Mouse (Mus musculus) erythroid progenitor cell, adult 5-6 weeks (primary cell): Measurements from ENCODE around the gene Vsig2. TPM values are rescaled to one million over a fixed set of nuclear protein-coding genes. Genes with fewer than 3 reads are reported as not detected.

Source experiments
- ATAC-seq: replicated peaks from 2 replicates; pipeline ENCODE4 v1.8.0; 2016; ENCODE audit warnings: moderate number of reproducible peaks, mild to moderate bottlenecking, moderate TSS enrichment, inconsistent platforms; ENCODE audit not compliant: poor library complexity, low FRiP score, severe bottlenecking
- total RNA-seq, 2 experiments: library from RNA; stranded (forward) in 1 of 2; stranded (reverse) in 1 of 2; fragments of 150-400 nt in 1 of 2; fragments of 186-747, 209-891 nt in 1 of 2; gene quantifications; 2 replicates each; pipeline versions ENCODE4 v1.2.3 to v1.2.4; 2015 to 2017; ENCODE audit warnings: low replicate concordance in 2 of 2

The Vsig2 gene
- total RNA-seq (2015; ENCODE audit: low replicate concordance) (not detected in 2 replicates), total RNA-seq (2017; ENCODE audit: low replicate concordance) (not detected in 2 replicates)

GRCm38 (mm10) chr9:37539170-37540025 is at the start of gene Vsig2:
Gene Vsig2, plus strand, starts transcription at chr9:37539255.
- ATAC-seq: no peak

- ATAC-seq: peak; percentile 39; the same call in 1 of the 2 replicates
These were observed 49.5 kb upstream of the Vsig2 start for GRCm38 (mm10) chr9:37489446-37490120.

GRCm38 (mm10) chr9:37495761-37496160 is 43.3 kb upstream of the Vsig2 start:
- no peak for ATAC-seq

- no peak for ATAC-seq
These were observed 42.7 kb upstream of the Vsig2 start for GRCm38 (mm10) chr9:37496325-37496724.

- ATAC-seq: no peak
These were observed 38.9 kb upstream of the Vsig2 start for GRCm38 (mm10) chr9:37500201-37500600.

GRCm38 (mm10) chr9:37501170-37501569 is 37.9 kb upstream of the Vsig2 start:
- ATAC-seq: no peak

GRCm38 (mm10) chr9:37504348-37504747 is 34.7 kb upstream of the Vsig2 start:
- no peak for ATAC-seq

- ATAC-seq: no peak
These were observed 33.0 kb upstream of the Vsig2 start for GRCm38 (mm10) chr9:37506023-37506422.

GRCm38 (mm10) chr9:37512097-37512496 is 27.0 kb upstream of the Vsig2 start:
- ATAC-seq: no peak

- ATAC-seq: no peak
These were observed 24.6 kb upstream of the Vsig2 start for GRCm38 (mm10) chr9:37514456-37514855.

- ATAC-seq: no peak
These were observed 21.6 kb upstream of the Vsig2 start for GRCm38 (mm10) chr9:37517467-37517866.

GRCm38 (mm10) chr9:37518991-37519390 is 20.1 kb upstream of the Vsig2 start:
- no peak for ATAC-seq

GRCm38 (mm10) chr9:37519995-37520394 is 19.1 kb upstream of the Vsig2 start:
- no peak for ATAC-seq

GRCm38 (mm10) chr9:37525461-37525860 is 13.6 kb upstream of the Vsig2 start:
- ATAC-seq: no peak

- no peak for ATAC-seq
These were observed 12.3 kb upstream of the Vsig2 start for GRCm38 (mm10) chr9:37526443-37527395.

GRCm38 (mm10) chr9:37527396-37528224 is 11.4 kb upstream of the Vsig2 start, which contains the start of gene Esam:
Gene Esam, plus strand, starts transcription at chr9:37528078.
- no peak; the same call in 1 of the 2 replicates for ATAC-seq

- no peak for ATAC-seq
These were observed 10.7 kb upstream of the Vsig2 start for GRCm38 (mm10) chr9:37528225-37528970.
